Mouse (Mus musculus): Measurements from ENCODE around the gene Cacna1d. TPM values are rescaled to one million over a fixed set of nuclear protein-coding genes. Genes with fewer than 3 reads are reported as not detected.

Cacna1d gene
- polyA plus RNA-seq, 1 experiment from 2014 or later: 10.1 TPM

GRCm38 (mm10) chr14:30019375-30019774 is 471.9 kb downstream of the Cacna1d start:
- 95% methylated on average over 8 of the region's 8 CpGs for WGBS
- ATAC-seq (ENCODE audit: low FRiP score, low TSS enrichment): no peak

DNA sequence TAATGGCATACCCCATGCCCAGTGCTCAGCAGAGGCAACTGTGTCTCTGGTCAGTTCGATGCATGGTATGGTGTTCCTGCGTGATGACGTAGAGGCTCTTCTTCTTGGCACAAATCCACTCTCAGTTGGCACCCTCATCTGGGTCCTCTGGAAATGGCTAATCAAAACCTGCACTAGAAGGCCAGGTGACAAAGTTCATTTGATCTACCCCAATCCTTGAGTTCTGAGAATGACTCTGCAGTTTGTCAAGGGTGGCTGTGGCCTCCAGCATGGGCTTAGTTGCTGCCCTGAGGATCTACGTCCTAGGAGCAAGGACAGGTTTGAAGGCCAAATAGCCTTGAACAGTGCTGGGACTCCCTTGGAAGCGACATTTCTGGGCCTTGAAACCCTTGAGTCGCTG is 472.4 kb downstream of the Cacna1d start:
- 92% methylated on average over 6 of the region's 6 CpGs for WGBS
- H3K27ac ChIP-seq (replicated peaks; ENCODE audit: low read depth, low read length): no peak overlapping the region
- no peak overlapping the region for H3K9ac ChIP-seq (replicated peaks; ENCODE audit: low read length)
- ATAC-seq (ENCODE audit: low FRiP score, low TSS enrichment) (no peak), DNase-seq (no peak)
- H3K4me2 ChIP-seq (ENCODE audit: low read length): no peak overlapping the region
- no peaks in the 10 kb centered on the region for H3K36me3 ChIP-seq (ENCODE audit: control insufficient read depth, insufficient read depth, low read length)
- H3K4me3 ChIP-seq (replicated peaks; ENCODE audit: low read depth, low read length): no peak overlapping the region
- H3K4me1 ChIP-seq (ENCODE audit: control insufficient read depth, insufficient read depth, low read length): no peaks in the 10 kb centered on the region
- no peaks in the 10 kb centered on the region for H3K9me3 ChIP-seq (ENCODE audit: control insufficient read depth, low read length)
- no peaks in the 10 kb centered on the region for H3K27me3 ChIP-seq (ENCODE audit: control insufficient read depth, insufficient read depth, low read length)

More at GRCm38 (mm10) chr14:30019375-30019774, 471.9 kb downstream of the Cacna1d start:
- H3K9ac ChIP-seq (replicated peaks; ENCODE audit: low read length): no peak overlapping the region
- H3K27ac ChIP-seq (replicated peaks; ENCODE audit: low read depth, low read length): no peak overlapping the region
- H3K36me3 ChIP-seq (ENCODE audit: control insufficient read depth, insufficient read depth, low read length): no peaks in the 10 kb centered on the region
- H3K4me3 ChIP-seq (replicated peaks; ENCODE audit: low read depth, low read length): no peak overlapping the region
- H3K9me3 ChIP-seq (ENCODE audit: control insufficient read depth, low read length): no peaks in the 10 kb centered on the region
- H3K4me2 ChIP-seq (ENCODE audit: low read length): no peak overlapping the region
- DNase-seq: no peak
- no peaks in the 10 kb centered on the region for H3K4me1 ChIP-seq (ENCODE audit: control insufficient read depth, insufficient read depth, low read length)
- no peaks in the 10 kb centered on the region for H3K27me3 ChIP-seq (ENCODE audit: control insufficient read depth, insufficient read depth, low read length)

DNA sequence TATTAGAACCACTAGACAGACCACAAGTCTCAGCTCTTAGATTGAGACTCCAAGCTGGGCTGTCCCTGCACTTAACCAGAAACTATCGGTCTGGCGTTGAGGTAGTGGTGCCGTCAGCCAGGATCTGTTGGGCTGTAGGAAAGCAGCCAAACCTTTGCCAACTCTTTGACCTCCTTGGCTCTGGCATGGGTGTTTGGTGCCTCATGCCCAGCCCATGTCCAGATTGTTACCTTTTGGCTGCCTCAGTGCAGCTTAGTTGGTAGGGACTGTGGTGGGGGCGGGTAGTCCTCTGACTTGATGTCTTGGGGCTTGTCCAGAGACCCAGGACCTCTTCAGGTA is 472.8 kb downstream of the Cacna1d start:
- DNase-seq (no peak), ATAC-seq (ENCODE audit: low FRiP score, low TSS enrichment) (no peak)
- H3K4me1 ChIP-seq (ENCODE audit: control insufficient read depth, insufficient read depth, low read length): no peaks in the 10 kb centered on the region
- H3K27ac ChIP-seq (replicated peaks; ENCODE audit: low read depth, low read length): no peak overlapping the region
- 95% methylated on average over 4 of the region's 4 CpGs for WGBS
- H3K36me3 ChIP-seq (ENCODE audit: control insufficient read depth, insufficient read depth, low read length): no peaks in the 10 kb centered on the region
- H3K9me3 ChIP-seq (ENCODE audit: control insufficient read depth, low read length): no peaks in the 10 kb centered on the region
- no peak overlapping the region for H3K9ac ChIP-seq (replicated peaks; ENCODE audit: low read length)
- no peaks in the 10 kb centered on the region for H3K27me3 ChIP-seq (ENCODE audit: control insufficient read depth, insufficient read depth, low read length)
- no peak overlapping the region for H3K4me2 ChIP-seq (ENCODE audit: low read length)
- no peak overlapping the region for H3K4me3 ChIP-seq (replicated peaks; ENCODE audit: low read depth, low read length)

DNA sequence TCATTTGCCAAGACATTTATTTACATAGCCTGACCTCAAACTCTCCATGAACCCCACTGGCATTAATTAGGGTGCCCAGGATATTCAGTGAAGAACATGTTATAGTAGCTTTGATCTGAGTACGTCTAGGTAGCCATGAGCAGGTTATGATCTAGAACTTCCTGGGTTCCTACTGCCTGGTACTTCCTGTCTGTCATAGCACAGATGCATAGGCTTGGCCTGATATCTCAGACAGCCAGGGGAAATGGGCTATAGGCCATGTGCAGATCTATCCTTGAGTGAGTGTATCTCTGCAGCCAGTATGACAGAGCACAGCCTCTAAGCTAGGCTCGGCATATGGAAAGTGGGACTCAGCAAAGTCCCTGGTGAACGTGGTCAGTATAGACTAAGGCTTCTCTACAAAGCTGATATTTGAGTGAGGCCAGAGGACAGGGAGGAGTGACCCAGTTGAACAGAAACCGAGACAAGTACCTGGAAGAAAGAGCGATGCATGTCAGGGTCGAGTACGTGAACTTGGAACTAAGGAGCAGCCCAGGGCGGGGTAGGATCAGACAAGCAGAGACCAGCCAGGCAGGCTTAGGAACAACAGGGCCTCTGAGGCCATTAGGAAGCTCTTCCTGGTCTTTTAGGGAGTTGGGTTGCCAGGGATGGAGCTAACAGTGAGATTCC is 473.3 kb downstream of the Cacna1d start:
- Histone ChIP-seq H3K4me1 (ENCODE audit: control insufficient read depth, insufficient read depth, low read length) (no peaks in the 10 kb centered on the region), H3K4me2 (ENCODE audit: low read length) (no peak overlapping the region), H3K36me3 (ENCODE audit: control insufficient read depth, insufficient read depth, low read length) (no peaks in the 10 kb centered on the region), H3K27me3 (ENCODE audit: control insufficient read depth, insufficient read depth, low read length) (no peaks in the 10 kb centered on the region), H3K9me3 (ENCODE audit: control insufficient read depth, low read length) (no peaks in the 10 kb centered on the region), H3K9ac (replicated peaks; ENCODE audit: low read length) (no peak overlapping the region), H3K4me3 (replicated peaks; ENCODE audit: low read depth, low read length) (no peak overlapping the region), H3K27ac (replicated peaks; ENCODE audit: low read depth, low read length) (no peak overlapping the region)
- ATAC-seq (ENCODE audit: low FRiP score, low TSS enrichment): no peak
- WGBS: 91% methylated on average over 8 of the region's 8 CpGs
- no peak for DNase-seq

GRCm38 (mm10) chr14:30016666-30017065 is 474.6 kb downstream of the Cacna1d start:
- Histone ChIP-seq H3K4me3 (replicated peaks; ENCODE audit: low read depth, low read length) (no peak overlapping the region), H3K4me2 (ENCODE audit: low read length) (no peak overlapping the region), H3K4me1 (ENCODE audit: control insufficient read depth, insufficient read depth, low read length) (no peaks in the 10 kb centered on the region), H3K36me3 (ENCODE audit: control insufficient read depth, insufficient read depth, low read length) (no peaks in the 10 kb centered on the region), H3K27ac (replicated peaks; ENCODE audit: low read depth, low read length) (no peak overlapping the region), H3K9ac (replicated peaks; ENCODE audit: low read length) (no peak overlapping the region), H3K9me3 (ENCODE audit: control insufficient read depth, low read length) (no peaks in the 10 kb centered on the region), H3K27me3 (ENCODE audit: control insufficient read depth, insufficient read depth, low read length) (no peaks in the 10 kb centered on the region)
- DNase-seq (no peak), ATAC-seq (ENCODE audit: low FRiP score, low TSS enrichment) (no peak)
- 89% methylated on average over 5 of the region's 5 CpGs for WGBS

DNA sequence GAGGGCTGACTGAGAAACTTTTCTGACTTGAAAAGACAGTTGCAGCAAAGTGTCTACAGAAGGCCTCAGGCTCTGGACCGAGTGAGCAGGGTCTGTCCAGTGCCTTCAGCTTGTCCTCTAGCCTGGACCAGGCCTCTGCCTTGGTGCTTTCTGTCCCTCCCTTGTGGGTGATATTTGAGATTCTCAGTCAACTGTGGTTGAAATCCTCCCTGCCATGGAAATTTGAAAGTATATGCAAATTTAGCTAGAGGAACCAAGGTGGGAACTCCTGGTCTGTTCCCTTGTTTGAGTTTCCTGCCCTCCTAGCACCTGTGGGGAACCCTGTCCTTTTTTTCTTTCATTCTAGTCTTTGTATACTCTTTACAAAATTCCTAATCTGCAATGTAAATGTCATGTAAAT is 476.2 kb downstream of the Cacna1d start:
- Histone ChIP-seq H3K4me3 (replicated peaks; ENCODE audit: low read depth, low read length) (no peak overlapping the region), H3K4me2 (ENCODE audit: low read length) (no peak overlapping the region), H3K27me3 (ENCODE audit: control insufficient read depth, insufficient read depth, low read length) (no peaks in the 10 kb centered on the region), H3K4me1 (ENCODE audit: control insufficient read depth, insufficient read depth, low read length) (no peaks in the 10 kb centered on the region), H3K27ac (replicated peaks; ENCODE audit: low read depth, low read length) (no peak overlapping the region), H3K36me3 (ENCODE audit: control insufficient read depth, insufficient read depth, low read length) (no peaks in the 10 kb centered on the region), H3K9ac (replicated peaks; ENCODE audit: low read length) (no peak overlapping the region), H3K9me3 (ENCODE audit: control insufficient read depth, low read length) (no peaks in the 10 kb centered on the region)
- no peak for ATAC-seq (ENCODE audit: low FRiP score, low TSS enrichment)
- 81% methylated on average over 1 of the region's 1 CpGs for WGBS
- DNase-seq: no peak

- H3K9me3 ChIP-seq (ENCODE audit: control insufficient read depth, low read length): no peaks in the 10 kb centered on the region
- H3K36me3 ChIP-seq (ENCODE audit: control insufficient read depth, insufficient read depth, low read length): no peaks in the 10 kb centered on the region
- no peaks in the 10 kb centered on the region for H3K27me3 ChIP-seq (ENCODE audit: control insufficient read depth, insufficient read depth, low read length)
- H3K27ac ChIP-seq (replicated peaks; ENCODE audit: low read depth, low read length): no peak overlapping the region
- no peak overlapping the region for H3K9ac ChIP-seq (replicated peaks; ENCODE audit: low read length)
- no peak for ATAC-seq (ENCODE audit: low FRiP score, low TSS enrichment)
- no peak overlapping the region for H3K4me2 ChIP-seq (ENCODE audit: low read length)
- H3K4me3 ChIP-seq (replicated peaks; ENCODE audit: low read depth, low read length): no peak overlapping the region
- no peak for DNase-seq
- no peaks in the 10 kb centered on the region for H3K4me1 ChIP-seq (ENCODE audit: control insufficient read depth, insufficient read depth, low read length)
- WGBS: 76% methylated on average over 10 of the region's 10 CpGs
These were observed 476.8 kb downstream of the Cacna1d start for GRCm38 (mm10) chr14:30014487-30014886.

DNA sequence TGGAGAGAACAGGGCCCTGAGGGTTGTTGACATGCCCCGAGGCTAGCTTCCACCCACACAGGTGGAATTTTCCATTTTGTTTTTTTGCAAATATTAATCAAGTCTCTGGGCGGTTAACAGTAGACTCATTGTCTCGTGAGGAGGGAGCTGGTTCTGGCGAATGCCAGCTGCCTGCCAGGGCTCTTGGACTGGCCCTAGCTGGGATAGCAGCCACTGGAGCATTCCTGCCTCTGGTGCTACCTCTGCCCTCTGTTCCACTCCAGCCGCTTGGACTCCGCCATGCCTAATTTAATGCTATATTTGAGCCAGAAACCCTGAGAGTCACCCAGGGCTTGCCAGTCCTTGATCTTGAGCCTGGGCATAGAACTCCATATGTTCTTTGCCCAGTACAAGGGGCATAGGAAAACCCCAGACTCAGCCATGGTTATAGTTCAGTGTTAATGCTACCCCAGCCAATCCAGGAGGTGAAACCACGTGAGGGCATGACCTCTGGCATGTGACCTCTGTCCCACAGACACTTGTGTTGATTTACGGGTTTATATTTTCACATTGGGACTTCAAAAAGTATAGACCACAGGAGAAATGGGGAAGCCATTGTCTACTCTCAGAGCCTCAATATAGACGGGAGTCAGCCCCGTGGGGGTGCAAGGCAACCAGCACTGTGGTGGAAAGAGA is 479.2 kb downstream of the Cacna1d start:
- ATAC-seq (ENCODE audit: low FRiP score, low TSS enrichment) (no peak), DNase-seq (no peak)
- 85% methylated on average over 10 of the region's 10 CpGs for WGBS
- no peak overlapping the region for H3K4me3 ChIP-seq (replicated peaks; ENCODE audit: low read depth, low read length)
- H3K4me2 ChIP-seq (ENCODE audit: low read length): no peak overlapping the region
- no peaks in the 10 kb centered on the region for H3K9me3 ChIP-seq (ENCODE audit: control insufficient read depth, low read length)
- H3K27ac ChIP-seq (replicated peaks; ENCODE audit: low read depth, low read length): no peak overlapping the region
- no peak overlapping the region for H3K9ac ChIP-seq (replicated peaks; ENCODE audit: low read length)
- 0 out of 2 replicates have a peak, but pooled peaks cover 3% of the 10 kb centered on the region for H3K27me3 ChIP-seq (ENCODE audit: control insufficient read depth, insufficient read depth, low read length)
- H3K4me1 ChIP-seq (ENCODE audit: control insufficient read depth, insufficient read depth, low read length): peaks cover 6% of the 10 kb centered on the region
- H3K36me3 ChIP-seq (ENCODE audit: control insufficient read depth, insufficient read depth, low read length): no peaks in the 10 kb centered on the region

Data from midbrain, embryonic 14.5 days (tissue).